Mouse (Mus musculus): Measurements from ENCODE around the gene Adam23. TPM values are rescaled to one million over a fixed set of nuclear protein-coding genes. Genes with fewer than 3 reads are reported as not detected.

Adam23 gene
- polyA plus RNA-seq, 1 experiment from 2014 or later: 3.0 TPM

- no peaks in the 10 kb centered on the region for H3K36me3 ChIP-seq (ENCODE audit: control insufficient read depth, insufficient read depth, low read length)
- no peaks in the 10 kb centered on the region for H3K4me1 ChIP-seq (replicated peaks; ENCODE audit: control insufficient read depth, insufficient read depth, low read length)
- ATAC-seq (replicated peaks; ENCODE audit: low FRiP score, low TSS enrichment, low read depth) (no peak), DNase-seq (ENCODE audit: low spot score) (no peak)
- no peak overlapping the region for H3K9ac ChIP-seq (ENCODE audit: low read length)
- no peak overlapping the region for H3K4me2 ChIP-seq (ENCODE audit: low read length)
- WGBS: 11% methylated on average over 3 of the region's 3 CpGs
- H3K27me3 ChIP-seq (replicated peaks; ENCODE audit: control insufficient read depth, insufficient read depth, low read length): no peaks in the 10 kb centered on the region
- no peak overlapping the region for H3K27ac ChIP-seq (ENCODE audit: low read depth)
- no peak overlapping the region for H3K4me3 ChIP-seq (ENCODE audit: low read depth, low read length)
- H3K9me3 ChIP-seq (ENCODE audit: control insufficient read depth, low read length): no peaks in the 10 kb centered on the region
These were observed 8.2 kb upstream of the Adam23 start for GRCm38 (mm10) chr1:63437529-63437928.

GRCm38 (mm10) chr1:63442186-63442585, 3.5 kb upstream of the Adam23 start:
- H3K4me2 ChIP-seq (ENCODE audit: low read length): no peak overlapping the region
- WGBS: 71% methylated on average over 2 of the region's 2 CpGs
- no peak overlapping the region for H3K9ac ChIP-seq (ENCODE audit: low read length)
- ATAC-seq (replicated peaks; ENCODE audit: low FRiP score, low TSS enrichment, low read depth) (no peak), DNase-seq (ENCODE audit: low spot score) (no peak)
- peaks cover 5% of the 10 kb centered on the region; the same call in 1 of the 2 replicates for H3K4me1 ChIP-seq (replicated peaks; ENCODE audit: control insufficient read depth, insufficient read depth, low read length)
- H3K9me3 ChIP-seq (ENCODE audit: control insufficient read depth, low read length): no peaks in the 10 kb centered on the region
- no peak overlapping the region for H3K4me3 ChIP-seq (ENCODE audit: low read depth, low read length)
- no peaks in the 10 kb centered on the region for H3K36me3 ChIP-seq (ENCODE audit: control insufficient read depth, insufficient read depth, low read length)
- H3K27ac ChIP-seq (ENCODE audit: low read depth): no peak overlapping the region
- H3K27me3 ChIP-seq (replicated peaks; ENCODE audit: control insufficient read depth, insufficient read depth, low read length): peaks cover 19% of the 10 kb centered on the region

GRCm38 (mm10) chr1:63442616-63443015, 3.1 kb upstream of the Adam23 start:
- DNase-seq (ENCODE audit: low spot score) (no peak), ATAC-seq (replicated peaks; ENCODE audit: low FRiP score, low TSS enrichment, low read depth) (no peak)
- no peaks in the 10 kb centered on the region for H3K36me3 ChIP-seq (ENCODE audit: control insufficient read depth, insufficient read depth, low read length)
- 64% methylated on average over 4 of the region's 4 CpGs for WGBS
- no peak overlapping the region for H3K27ac ChIP-seq (ENCODE audit: low read depth)
- H3K27me3 ChIP-seq (replicated peaks; ENCODE audit: control insufficient read depth, insufficient read depth, low read length): peaks cover 20% of the 10 kb centered on the region
- H3K4me2 ChIP-seq (ENCODE audit: low read length): no peak overlapping the region
- H3K4me1 ChIP-seq (replicated peaks; ENCODE audit: control insufficient read depth, insufficient read depth, low read length): peaks cover 5% of the 10 kb centered on the region; the same call in 1 of the 2 replicates
- H3K9me3 ChIP-seq (ENCODE audit: control insufficient read depth, low read length): no peaks in the 10 kb centered on the region
- no peak overlapping the region for H3K4me3 ChIP-seq (ENCODE audit: low read depth, low read length)
- H3K9ac ChIP-seq (ENCODE audit: low read length): no peak overlapping the region

GRCm38 (mm10) chr1:63445149-63445609, 512 bp upstream of the Adam23 start:
- Histone ChIP-seq H3K9ac (ENCODE audit: low read length) (no peak overlapping the region), H3K9me3 (ENCODE audit: control insufficient read depth, low read length) (no peaks in the 10 kb centered on the region), H3K27ac (ENCODE audit: low read depth) (no peak overlapping the region), H3K36me3 (ENCODE audit: control insufficient read depth, insufficient read depth, low read length) (no peaks in the 10 kb centered on the region), H3K27me3 (replicated peaks; ENCODE audit: control insufficient read depth, insufficient read depth, low read length) (peaks cover 22% of the 10 kb centered on the region), H3K4me2 (ENCODE audit: low read length) (peak overlapping the region; percentile 97), H3K4me1 (replicated peaks; ENCODE audit: control insufficient read depth, insufficient read depth, low read length) (peaks cover 5% of the 10 kb centered on the region; the same call in 1 of the 2 replicates), H3K4me3 (ENCODE audit: low read depth, low read length) (peak overlapping the region; percentile 53)
- no peak for ATAC-seq (replicated peaks; ENCODE audit: low FRiP score, low TSS enrichment, low read depth)
- WGBS: 67% methylated on average over 10 of the region's 10 CpGs
- no peak for DNase-seq (ENCODE audit: low spot score)

GRCm38 (mm10) chr1:63446047-63446704, 485 bp downstream of the Adam23 start:
- Histone ChIP-seq H3K4me1 (replicated peaks; ENCODE audit: control insufficient read depth, insufficient read depth, low read length) (peaks cover 5% of the 10 kb centered on the region; the same call in 1 of the 2 replicates), H3K4me3 (ENCODE audit: low read depth, low read length) (peak overlapping the region; percentile 53), H3K9ac (ENCODE audit: low read length) (peak overlapping the region; percentile 53), H3K4me2 (ENCODE audit: low read length) (peak overlapping the region; percentile 97), H3K27ac (ENCODE audit: low read depth) (no peak overlapping the region), H3K27me3 (replicated peaks; ENCODE audit: control insufficient read depth, insufficient read depth, low read length) (peaks cover 22% of the 10 kb centered on the region), H3K36me3 (ENCODE audit: control insufficient read depth, insufficient read depth, low read length) (no peaks in the 10 kb centered on the region), H3K9me3 (ENCODE audit: control insufficient read depth, low read length) (no peaks in the 10 kb centered on the region)
- ATAC-seq (replicated peaks; ENCODE audit: low FRiP score, low TSS enrichment, low read depth) (peak; percentile 36; the same call in 1 of the 2 replicates), DNase-seq (ENCODE audit: low spot score) (peak; percentile 67)
- WGBS: under 1% methylated on average over 39 of the region's 68 CpGs

- no peaks in the 10 kb centered on the region for H3K9me3 ChIP-seq (ENCODE audit: control insufficient read depth, low read length)
- peaks cover 22% of the 10 kb centered on the region for H3K27me3 ChIP-seq (replicated peaks; ENCODE audit: control insufficient read depth, insufficient read depth, low read length)
- peak overlapping the region; percentile 97 for H3K4me2 ChIP-seq (ENCODE audit: low read length)
- H3K36me3 ChIP-seq (ENCODE audit: control insufficient read depth, insufficient read depth, low read length): no peaks in the 10 kb centered on the region
- peaks cover 5% of the 10 kb centered on the region; the same call in 1 of the 2 replicates for H3K4me1 ChIP-seq (replicated peaks; ENCODE audit: control insufficient read depth, insufficient read depth, low read length)
- no peak for DNase-seq (ENCODE audit: low spot score)
- no peak for ATAC-seq (replicated peaks; ENCODE audit: low FRiP score, low TSS enrichment, low read depth)
- H3K27ac ChIP-seq (ENCODE audit: low read depth): no peak overlapping the region
- H3K4me3 ChIP-seq (ENCODE audit: low read depth, low read length): peak overlapping the region; percentile 53
- WGBS: 63% methylated on average over 2 of the region's 2 CpGs
- H3K9ac ChIP-seq (ENCODE audit: low read length): no peak overlapping the region
These were observed 1.0 kb downstream of the Adam23 start for GRCm38 (mm10) chr1:63446721-63447120.

GRCm38 (mm10) chr1:63450091-63450490, 4.4 kb downstream of the Adam23 start:
- WGBS: 77% methylated on average over 4 of the region's 4 CpGs

GRCm38 (mm10) chr1:63453332-63453887, 7.7 kb downstream of the Adam23 start:
- H3K9me3 ChIP-seq (ENCODE audit: control insufficient read depth, low read length): no peaks in the 10 kb centered on the region
- H3K4me3 ChIP-seq (ENCODE audit: low read depth, low read length): no peak overlapping the region
- no peak overlapping the region for H3K9ac ChIP-seq (ENCODE audit: low read length)
- H3K4me2 ChIP-seq (ENCODE audit: low read length): no peak overlapping the region
- H3K4me1 ChIP-seq (replicated peaks; ENCODE audit: control insufficient read depth, insufficient read depth, low read length): no peaks in the 10 kb centered on the region
- DNase-seq (ENCODE audit: low spot score): no peak
- ATAC-seq (replicated peaks; ENCODE audit: low FRiP score, low TSS enrichment, low read depth): no peak
- H3K27ac ChIP-seq (ENCODE audit: low read depth): no peak overlapping the region
- WGBS: 58% methylated on average over 5 of the region's 5 CpGs
- H3K36me3 ChIP-seq (ENCODE audit: control insufficient read depth, insufficient read depth, low read length): no peaks in the 10 kb centered on the region
- H3K27me3 ChIP-seq (replicated peaks; ENCODE audit: control insufficient read depth, insufficient read depth, low read length): no peaks in the 10 kb centered on the region

More at GRCm38 (mm10) chr1:63450091-63450490, 4.4 kb downstream of the Adam23 start:
- H3K9me3 ChIP-seq (ENCODE audit: control insufficient read depth, low read length): no peaks in the 10 kb centered on the region
- ATAC-seq (replicated peaks; ENCODE audit: low FRiP score, low TSS enrichment, low read depth): no peak
- no peak overlapping the region for H3K9ac ChIP-seq (ENCODE audit: low read length)
- H3K36me3 ChIP-seq (ENCODE audit: control insufficient read depth, insufficient read depth, low read length): no peaks in the 10 kb centered on the region
- DNase-seq (ENCODE audit: low spot score): no peak
- no peak overlapping the region for H3K27ac ChIP-seq (ENCODE audit: low read depth)
- peaks cover 5% of the 10 kb centered on the region; the same call in 1 of the 2 replicates for H3K4me1 ChIP-seq (replicated peaks; ENCODE audit: control insufficient read depth, insufficient read depth, low read length)
- H3K4me2 ChIP-seq (ENCODE audit: low read length): no peak overlapping the region
- no peak overlapping the region for H3K4me3 ChIP-seq (ENCODE audit: low read depth, low read length)
- peaks cover 17% of the 10 kb centered on the region for H3K27me3 ChIP-seq (replicated peaks; ENCODE audit: control insufficient read depth, insufficient read depth, low read length)
